Mouse (Mus musculus) Muller cell, postnatal 12 days (primary cell): ENCODE results near the gene Vipr1.

Experiments used
- DNase-seq: peaks from one replicate; pipeline ENCODE4 v3.0.0-alpha.2; 2015; ENCODE audit errors: inconsistent ontology term

Vipr1 gene

DNA sequence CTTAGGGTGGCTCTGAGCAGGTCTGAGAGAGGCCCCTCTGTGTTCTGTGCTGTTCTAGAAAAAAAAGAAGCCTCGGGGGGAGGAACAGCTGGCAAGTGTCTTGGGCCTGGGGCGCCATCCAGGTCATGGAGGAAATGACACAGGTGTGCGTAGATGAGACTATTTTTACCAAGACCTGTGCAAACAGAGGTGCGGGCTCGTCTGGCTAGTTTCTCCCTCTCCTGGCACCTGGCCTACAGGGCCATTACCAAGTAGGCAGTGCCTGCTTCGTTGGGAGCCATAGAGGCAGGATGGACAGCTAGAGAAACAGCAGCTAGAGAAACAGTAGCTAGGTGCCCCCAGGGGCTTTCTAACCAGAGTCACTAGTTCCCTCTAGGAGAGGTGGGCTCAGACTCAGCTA is 9.2 kb upstream of the Vipr1 start:
- no peak for DNase-seq

DNA sequence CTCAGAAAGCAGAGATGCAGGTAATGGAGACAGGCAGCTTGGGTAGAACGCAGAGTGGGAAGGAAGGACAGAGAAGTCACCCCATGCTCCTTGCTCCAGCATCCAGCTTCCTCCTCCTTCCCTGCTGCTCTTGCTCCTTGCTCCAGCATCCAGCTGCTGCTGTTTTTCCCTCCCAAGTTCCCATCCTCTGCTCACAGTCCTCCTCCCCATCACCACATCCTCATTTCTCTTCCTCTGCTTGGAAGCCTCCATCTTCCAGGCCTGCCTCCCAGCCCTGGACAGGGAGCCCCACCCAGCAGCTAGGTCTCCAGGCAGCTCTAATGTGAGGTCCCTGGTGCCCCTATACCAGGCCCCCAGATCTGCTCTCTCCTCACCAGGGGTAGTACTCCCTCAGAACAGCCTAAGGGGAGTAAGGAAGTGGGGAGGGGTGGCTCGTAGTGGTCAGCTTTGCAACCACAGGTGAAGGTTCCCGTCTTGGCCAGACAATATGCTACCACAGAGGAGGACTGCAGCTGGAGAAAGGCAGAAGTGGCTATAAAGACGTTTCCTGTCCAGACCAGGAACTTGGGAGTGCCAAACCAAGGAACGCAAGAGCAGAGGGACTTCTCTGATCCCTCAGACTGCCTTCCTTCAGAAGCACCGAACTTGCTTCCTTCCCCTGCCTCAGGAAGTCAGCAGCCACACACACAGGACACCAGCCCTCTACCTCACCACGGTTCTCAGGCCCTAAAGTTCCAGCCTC is 6.5 kb upstream of the Vipr1 start:
- DNase-seq: no peak

DNA sequence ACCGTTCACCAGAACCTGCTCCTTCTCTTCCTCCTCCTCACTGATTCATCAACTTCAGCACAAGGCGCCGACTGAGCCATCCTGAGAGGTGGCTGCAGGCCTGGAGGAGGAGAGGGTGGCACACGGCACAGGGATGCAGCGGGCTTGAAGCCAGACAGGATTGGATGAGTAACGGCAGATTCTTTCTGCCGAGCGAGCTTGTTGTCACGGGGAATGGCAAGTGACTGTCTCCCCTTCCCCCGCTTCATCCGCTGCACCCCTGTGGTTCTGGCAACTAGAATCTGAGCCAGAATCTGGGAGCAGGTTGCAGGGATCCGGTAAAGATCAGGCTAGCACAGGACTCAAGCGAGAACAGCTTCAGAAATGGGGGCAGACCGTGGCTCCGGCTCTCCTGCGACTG is 2.7 kb upstream of the Vipr1 start:
- DNase-seq: peak; percentile 47

DNA sequence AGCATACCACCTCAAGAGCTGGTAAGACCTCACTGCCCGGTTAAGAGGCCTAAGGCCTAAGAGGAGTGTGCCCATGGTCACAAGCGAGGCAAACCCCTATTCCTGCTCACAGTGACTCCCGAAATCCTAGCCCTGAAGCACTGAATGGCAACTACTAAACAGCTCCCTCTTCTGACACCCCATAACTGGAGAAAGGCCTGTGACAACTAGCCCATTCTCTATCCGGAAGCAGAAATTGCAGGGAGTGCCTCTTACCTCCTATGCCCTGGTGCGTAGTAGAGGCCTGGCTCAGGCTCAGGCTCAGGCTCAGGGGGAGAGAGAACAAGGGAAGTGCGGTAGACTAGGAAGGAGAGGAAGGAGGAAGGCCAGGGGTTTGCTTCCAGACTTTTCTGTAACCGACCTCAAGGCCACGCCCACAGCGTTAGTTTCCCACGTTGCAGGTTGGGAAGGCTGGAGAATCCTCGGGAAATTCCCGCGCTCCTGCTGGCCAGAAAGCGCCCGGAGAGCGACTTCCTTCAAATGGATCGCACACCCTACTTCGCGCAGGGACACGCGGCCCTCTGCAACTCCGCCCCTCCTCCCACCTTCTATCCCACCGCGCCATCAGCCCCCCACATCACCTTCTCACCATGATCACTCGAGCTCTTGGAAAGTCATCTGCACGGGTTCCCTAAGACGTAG is 1.1 kb upstream of the Vipr1 start:
- DNase-seq: no peak

- DNase-seq: peak; percentile 85
Measured at GRCm38 (mm10) chr9:121642001-121642400, 515 bp upstream of the Vipr1 start, which contains the start of gene Lyzl4. TSS of gene Lyzl4 (minus strand) at chr9:121642096.

- DNase-seq: no peak
Measured at GRCm38 (mm10) chr9:121644855-121645254, 2.3 kb downstream of the Vipr1 start.

- no peak for DNase-seq
Measured at GRCm38 (mm10) chr9:121647026-121647425, 4.5 kb downstream of the Vipr1 start.

DNA sequence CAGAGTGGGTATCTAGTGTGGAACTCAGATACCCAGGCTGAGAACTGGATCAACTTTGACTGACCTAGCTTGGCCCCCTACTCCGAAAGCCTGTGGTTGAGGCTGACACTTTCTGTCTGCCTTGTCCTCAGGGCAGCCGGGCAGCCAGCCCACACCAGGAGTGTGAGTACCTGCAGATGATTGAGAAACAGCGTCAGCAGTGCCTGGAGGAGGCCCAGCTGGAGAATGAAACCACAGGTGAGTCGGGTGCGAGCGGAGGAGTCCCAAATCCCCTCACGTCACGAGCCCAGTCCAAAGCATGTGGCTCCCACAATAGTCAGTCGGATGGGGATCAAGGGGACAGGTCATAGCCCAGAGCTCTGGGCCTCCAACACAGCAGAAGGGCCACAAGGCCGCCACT is 11.2 kb downstream of the Vipr1 start:
- DNase-seq: no peak

DNA sequence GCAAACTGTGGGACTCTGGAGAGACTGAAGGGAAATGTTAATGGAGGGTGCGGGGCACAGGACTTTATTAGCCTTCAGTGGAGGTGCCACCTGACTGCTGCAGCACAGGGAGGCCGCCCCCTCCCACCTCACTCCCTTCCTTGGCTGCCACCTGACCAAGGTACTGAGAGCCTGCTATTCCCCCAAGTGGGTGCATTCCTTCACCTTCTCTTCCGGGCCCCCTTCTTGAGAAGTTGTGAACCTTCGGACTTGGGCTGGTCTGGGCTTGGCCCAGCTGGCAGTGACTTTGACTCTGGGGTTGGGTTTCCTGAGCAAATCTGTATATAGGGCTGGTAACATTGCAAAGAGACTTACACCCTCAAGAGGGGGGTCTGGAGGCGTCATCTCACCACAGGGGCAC is 13.8 kb downstream of the Vipr1 start:
- no peak for DNase-seq

DNA sequence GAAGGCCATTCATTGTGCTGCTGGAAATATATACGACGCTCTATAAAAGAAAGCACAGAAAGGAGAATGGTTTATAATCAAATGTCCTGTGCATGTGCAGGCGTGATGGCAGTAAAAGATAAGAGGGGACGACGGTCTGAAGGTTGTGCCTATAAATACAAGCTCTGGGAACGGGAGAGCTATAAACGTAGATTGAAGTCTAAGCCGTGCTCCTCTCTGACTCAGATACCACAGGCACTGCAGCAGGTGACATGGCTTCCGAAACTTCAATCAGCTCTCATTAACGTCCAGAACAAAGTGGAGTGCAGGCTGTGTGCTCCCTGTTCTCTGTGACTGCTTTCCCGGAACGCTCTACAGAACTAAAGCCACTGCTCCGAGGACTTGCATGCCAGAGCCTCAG is 14.6 kb downstream of the Vipr1 start:
- DNase-seq: no peak

- DNase-seq: no peak
Measured at GRCm38 (mm10) chr9:121658248-121658647, 15.7 kb downstream of the Vipr1 start.

- DNase-seq: no peak
Measured at GRCm38 (mm10) chr9:121659791-121660190, 17.3 kb downstream of the Vipr1 start.

- DNase-seq: no peak
Measured at GRCm38 (mm10) chr9:121663467-121663866, 21.0 kb downstream of the Vipr1 start.

GRCm38 (mm10) chr9:121664104-121664503 is 21.6 kb downstream of the Vipr1 start:
- DNase-seq: no peak

DNA sequence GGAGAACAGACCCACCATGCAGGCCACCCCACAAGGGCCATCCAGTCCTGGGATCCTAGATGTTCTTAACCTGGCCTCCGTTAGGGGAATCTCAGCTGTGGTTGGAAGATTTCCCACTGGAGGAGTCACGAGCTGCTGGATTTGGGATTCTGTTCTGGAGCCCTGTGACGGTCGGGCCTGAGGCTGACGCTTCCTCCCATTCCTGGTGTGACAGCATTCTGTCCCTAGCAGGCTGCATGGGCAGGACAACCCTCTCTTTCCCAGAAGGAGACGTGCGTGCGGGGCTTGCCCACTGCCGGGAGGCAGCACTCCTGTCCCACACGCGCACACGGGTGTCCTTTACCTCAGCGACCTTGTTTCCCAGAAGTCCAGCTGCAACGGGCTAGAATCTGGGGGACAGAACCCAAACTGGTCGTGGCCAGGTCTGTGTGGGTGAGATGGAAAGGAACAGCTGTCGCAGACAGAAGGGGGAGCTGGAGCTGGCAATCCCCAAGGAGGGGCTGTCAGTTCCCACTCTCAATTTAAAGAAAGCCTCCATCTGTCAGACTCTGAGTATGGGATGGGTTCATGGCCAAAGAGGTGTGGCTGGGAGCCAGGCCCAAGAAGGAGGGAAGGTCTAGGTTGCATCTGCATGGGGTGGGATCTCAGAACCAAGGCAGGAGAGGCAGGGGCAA is 24.6 kb downstream of the Vipr1 start:
- DNase-seq: no peak

DNA sequence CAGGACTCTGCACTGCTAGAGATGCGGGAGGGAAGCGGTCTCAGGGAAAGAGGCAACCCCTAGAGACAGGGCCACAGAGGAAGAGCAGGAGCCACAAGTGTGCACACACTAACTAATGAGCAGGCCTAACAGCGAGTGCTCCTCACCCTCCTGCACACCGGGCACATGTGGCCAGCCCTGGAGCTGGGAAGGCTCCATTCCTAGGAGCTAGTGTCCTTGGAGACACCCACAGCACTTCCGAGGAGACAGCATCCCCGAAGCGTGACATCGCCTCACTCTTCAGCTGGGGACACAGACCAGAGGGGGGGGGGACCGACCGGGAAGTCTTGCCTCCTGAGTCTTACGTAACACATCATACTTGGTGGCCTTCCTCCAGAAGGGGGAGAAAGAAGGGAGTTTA is 25.3 kb downstream of the Vipr1 start:
- DNase-seq: no peak

DNA sequence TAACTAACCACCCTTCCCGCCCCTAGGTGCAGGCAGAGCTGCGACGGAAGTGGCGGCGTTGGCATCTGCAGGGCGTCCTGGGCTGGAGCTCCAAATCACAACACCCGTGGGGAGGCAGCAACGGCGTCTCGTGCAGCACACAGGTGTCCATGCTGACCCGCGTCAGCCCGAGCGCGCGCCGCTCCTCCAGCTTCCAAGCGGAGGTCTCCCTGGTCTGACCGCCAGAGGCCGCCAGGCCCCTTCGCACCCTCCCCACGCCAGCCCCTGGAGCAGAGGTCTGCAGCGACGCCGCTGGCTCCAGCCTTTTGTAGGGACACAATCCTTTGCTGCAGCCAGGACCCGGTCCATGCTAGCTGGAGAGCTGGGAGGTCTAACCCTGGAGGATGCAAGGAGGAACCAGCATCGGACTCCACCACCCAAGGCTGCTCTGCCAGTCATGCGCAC is 26.9 kb downstream of the Vipr1 start:
- DNase-seq: peak; percentile 68

- peak; percentile 27 for DNase-seq
Measured at GRCm38 (mm10) chr9:121671300-121671699, 28.8 kb downstream of the Vipr1 start.

GRCm38 (mm10) chr9:121672311-121672710 is 29.8 kb downstream of the Vipr1 start:
- peak; percentile 33 for DNase-seq

DNA sequence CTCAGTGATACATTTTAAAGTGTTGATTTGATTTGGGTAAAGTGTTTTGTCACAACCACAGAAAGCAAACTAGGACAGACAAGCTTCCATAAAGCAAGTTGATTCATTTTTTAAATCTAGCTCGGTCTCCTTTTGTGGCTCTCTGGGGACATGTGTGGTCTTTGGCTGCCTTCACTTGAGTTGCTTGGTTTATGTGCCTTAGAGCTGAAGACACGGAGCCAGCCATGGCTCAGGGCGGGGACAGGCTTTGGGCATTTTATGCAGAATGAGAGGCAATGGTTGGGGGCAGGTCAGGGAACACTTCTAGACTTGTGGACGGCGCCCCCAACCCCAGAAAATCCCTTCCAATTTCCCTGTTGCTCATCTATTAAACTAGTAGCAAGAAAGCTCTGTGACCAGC is 31.2 kb downstream of the Vipr1 start:
- DNase-seq: no peak

DNA sequence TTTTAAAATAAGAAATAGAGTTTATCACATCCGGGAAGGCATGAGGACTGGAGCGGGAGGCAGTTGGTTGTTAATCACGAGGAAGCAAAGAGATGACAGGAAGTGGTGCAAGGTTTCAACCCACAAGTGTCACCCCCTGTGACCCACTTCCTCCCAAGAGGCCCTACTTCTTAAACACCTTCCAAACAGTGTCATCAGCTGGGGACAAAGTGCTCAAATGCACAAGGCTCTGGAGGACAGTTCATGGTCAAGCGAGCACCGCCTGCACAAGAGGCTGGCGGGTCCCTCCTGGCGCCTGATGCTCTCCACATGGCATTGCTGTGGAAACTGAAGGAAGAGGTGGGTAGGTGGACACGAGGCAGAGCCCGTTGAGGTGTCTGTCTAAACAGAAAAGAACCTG is 32.5 kb downstream of the Vipr1 start:
- no peak for DNase-seq

- DNase-seq: no peak
Measured at GRCm38 (mm10) chr9:121675556-121675955, 33.0 kb downstream of the Vipr1 start.

DNA sequence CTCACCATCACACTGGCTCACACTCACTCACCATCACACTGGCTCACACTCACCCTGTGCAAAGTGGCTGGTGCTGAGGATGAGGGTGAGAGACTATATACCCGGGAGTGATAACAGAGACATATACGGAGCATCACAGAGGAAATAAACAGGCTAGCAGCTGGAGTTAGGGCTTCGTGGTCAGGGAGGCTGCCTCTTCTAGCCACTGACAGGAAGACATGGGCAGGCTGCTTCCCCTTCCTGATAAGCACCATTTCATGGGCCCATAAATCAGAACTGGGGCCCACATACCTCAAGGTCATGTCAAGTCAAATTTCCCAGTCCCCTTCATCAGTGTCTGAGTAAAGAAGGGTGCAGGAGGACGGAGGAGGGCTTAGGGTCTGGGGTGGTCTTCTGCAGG is 34.6 kb downstream of the Vipr1 start:
- no peak for DNase-seq
